Mouse (Mus musculus) liver, embryonic 14.5 days (tissue): ENCODE measurements at regions not wholly inside any gene's neighbourhood (a gene's known extent, or its start where the extent isn't known, plus 50 kb on each side); places are given as distances from the start of the nearest gene placed in this dataset.

Source experiments
- ATAC-seq: fragments of 200-750 bp; cut with Nextera tagmentation; 2 replicates; pipeline ENCODE4 v1.8.0; 2017; ENCODE audit warnings: moderate number of reproducible peaks, mild to moderate bottlenecking, moderate library complexity; ENCODE audit not compliant: insufficient read depth
- DNase-seq, 3 experiments: peaks; one replicate each; pipeline ENCODE4 v3.0.0-alpha.2; 2012 to 2013; ENCODE audit warnings: low read depth in 3 of 3, low spot score in 3 of 3
- H3K27ac ChIP-seq: fragments of 300-500 bp; sonication (generic); 2 replicates; pipeline ENCODE4 v1.5.1; 2014; ENCODE audit warnings: moderate library complexity, mild to moderate bottlenecking, control low read depth, inconsistent platforms
- H3K27me3 ChIP-seq: fragments of 300-500 bp; sonication (generic); 2 replicates; pipeline ENCODE4 v1.6.1; 2014; ENCODE audit warnings: mild to moderate bottlenecking, low read length, moderate library complexity; ENCODE audit not compliant: control insufficient read depth, insufficient read depth
- H3K36me3 ChIP-seq: fragments of 300-500 bp; sonication (generic); replicated peaks from 2 replicates; pipeline ENCODE4 v1.6.1; 2014; ENCODE audit warnings: low read depth; ENCODE audit not compliant: control insufficient read depth, insufficient read depth
- H3K4me1 ChIP-seq, 2 experiments: fragments of 200-500 bp in 1 of 2; fragments of 300-500 bp in 1 of 2; sonication (generic) in 1 of 2; replicated peaks; 2 replicates each; pipeline ENCODE4 v1.6.1; 2012 to 2014; ENCODE audit warnings: antibody characterized with exemption in 1 of 2, inconsistent platforms in 1 of 2, low read length in 1 of 2; ENCODE audit not compliant: control insufficient read depth in 2 of 2, insufficient read depth in 2 of 2
- H3K4me2 ChIP-seq: fragments of 300-500 bp; sonication (generic); 2 replicates; pipeline ENCODE4 v1.6.1; 2014; ENCODE audit warnings: low read depth, mild to moderate bottlenecking, control low read depth, moderate library complexity
- H3K4me3 ChIP-seq, 2 experiments: fragments of 200-500 bp in 1 of 2; fragments of 300-500 bp in 1 of 2; sonication (generic) in 1 of 2; 2 replicates each; pipeline ENCODE4 v1.5.1; 2012 to 2014; ENCODE audit warnings: low read depth in 2 of 2, low read length in 2 of 2, mild to moderate bottlenecking in 2 of 2, control low read depth in 1 of 2, inconsistent platforms in 1 of 2, moderate library complexity in 1 of 2; ENCODE audit not compliant: insufficient read depth in 1 of 2
- H3K9ac ChIP-seq: fragments of 300-500 bp; sonication (generic); replicated peaks from 2 replicates; pipeline ENCODE4 v1.6.1; 2014; ENCODE audit warnings: mild to moderate bottlenecking, control low read depth, moderate library complexity
- H3K9me3 ChIP-seq: fragments of 300-500 bp; sonication (generic); 2 replicates; pipeline ENCODE4 v1.6.1; 2016; ENCODE audit warnings: low read length, mixed read lengths; ENCODE audit not compliant: control insufficient read depth
- CTCF ChIP-seq: IDR thresholded peaks from 2 replicates; pipeline ENCODE4 v1.5.1; 2016; ENCODE audit warnings: antibody characterized with exemption, low read depth, control low read depth
- EP300 ChIP-seq: IDR thresholded peaks from 2 replicates; pipeline ENCODE4 v1.6.1; 2016; ENCODE audit warnings: antibody characterized with exemption, low read depth
- WGBS: fragments of 180-500 bp; shearing (Covaris S2); extraction: QIAGEN DNeasy Blood & Tissue Kit; methylation state at CpG from one replicate; pipeline ENCODE4 v1.1.7; 2014; ENCODE audit not compliant: insufficient replicate concordance; 5-methylcytosine and 5-hydroxymethylcytosine counted together

DNA sequence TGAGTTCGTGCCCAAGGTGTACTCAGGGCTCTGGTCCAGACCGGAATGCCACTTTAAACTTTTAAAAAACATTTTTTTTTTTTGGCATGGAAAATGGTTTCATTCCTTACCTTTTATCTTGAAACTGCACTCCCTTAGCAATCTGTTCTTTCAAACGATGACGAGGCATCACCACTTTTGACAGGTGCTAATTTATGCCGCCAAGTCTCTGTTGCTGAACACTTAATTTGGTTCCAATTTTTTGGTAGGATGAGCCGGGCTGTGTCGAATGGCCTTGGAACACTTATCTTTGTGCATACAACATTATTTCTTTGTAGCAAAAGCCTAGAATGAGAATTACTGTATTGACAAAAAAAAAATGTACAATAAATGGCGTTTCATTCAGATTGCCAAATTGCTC, 2590.5 kb upstream of the 5930422O12Rik start:
- H3K4me3 ChIP-seq = no peak overlapping the region
- TF ChIP-seq EP300 = no peak
- TF ChIP-seq CTCF = no peak
- H3K27ac ChIP-seq = no peak overlapping the region
- no peaks in the 10 kb centered on the region for H3K9me3 ChIP-seq
- H3K27me3 ChIP-seq = no peaks in the 10 kb centered on the region
- H3K36me3 ChIP-seq = no peaks in the 10 kb centered on the region
- ATAC-seq (no peak), DNase-seq (no peak)
- no peaks in the 10 kb centered on the region for H3K4me1 ChIP-seq
- H3K9ac ChIP-seq = no peak overlapping the region
- no peak overlapping the region for H3K4me2 ChIP-seq
- WGBS = 67% methylated on average over 8 of the region's 8 CpGs

DNA sequence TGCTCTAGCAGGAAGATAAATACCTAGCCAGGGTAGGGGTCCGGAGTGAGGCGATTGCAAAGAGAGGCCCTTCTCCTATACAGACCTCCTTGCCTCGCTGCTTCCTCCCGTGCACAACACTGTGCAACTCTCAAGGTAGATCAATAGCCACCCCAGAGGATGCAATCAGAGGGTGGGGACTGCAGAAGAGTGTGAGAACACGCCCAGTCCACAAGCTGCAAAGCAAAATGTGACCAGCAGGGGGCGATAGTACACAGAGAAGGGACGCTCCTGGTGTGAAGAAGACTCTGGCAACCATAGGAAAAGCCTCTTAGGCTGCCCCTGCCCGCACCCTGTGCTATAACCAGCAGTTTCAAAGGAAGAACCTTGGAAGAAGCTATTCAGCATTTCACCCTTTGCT, 2588.4 kb upstream of the 5930422O12Rik start:
- Histone ChIP-seq H3K4me3 (no peak overlapping the region), H3K27ac (no peak overlapping the region), H3K4me1 (no peaks in the 10 kb centered on the region), H3K9me3 (no peaks in the 10 kb centered on the region), H3K9ac (no peak overlapping the region), H3K4me2 (no peak overlapping the region), H3K27me3 (no peaks in the 10 kb centered on the region), H3K36me3 (no peaks in the 10 kb centered on the region)
- TF ChIP-seq EP300 (no peak), CTCF (peak; percentile 79)
- DNase-seq = peak; percentile 6 to 13 (median 10)
- ATAC-seq = no peak
- 27% methylated on average over 8 of the region's 8 CpGs for WGBS

DNA sequence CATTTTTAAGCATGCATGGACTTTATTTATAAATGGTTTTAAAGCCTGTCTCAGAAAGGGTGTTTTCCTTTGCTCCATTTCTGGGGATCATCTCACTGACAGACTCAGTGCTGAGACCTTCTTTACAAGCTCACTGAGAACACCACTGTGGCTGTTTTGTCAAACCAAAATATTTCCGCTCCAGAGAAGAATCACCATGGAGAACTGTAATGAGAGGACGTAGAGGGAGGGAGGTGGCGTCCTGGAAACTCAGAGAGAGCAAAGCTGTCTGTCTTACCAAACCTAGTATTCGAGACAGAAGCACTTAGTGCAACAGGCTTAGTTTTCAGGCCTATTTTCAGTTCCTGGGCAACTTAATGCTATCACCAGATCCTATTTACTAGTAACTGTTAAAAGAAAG, 2565.5 kb upstream of the 5930422O12Rik start:
- no peak for ATAC-seq
- Histone ChIP-seq H3K4me3 (no peak overlapping the region), H3K9ac (no peak overlapping the region), H3K9me3 (no peaks in the 10 kb centered on the region), H3K4me2 (no peak overlapping the region), H3K4me1 (no peaks in the 10 kb centered on the region), H3K36me3 (no peaks in the 10 kb centered on the region), H3K27ac (no peak overlapping the region), H3K27me3 (no peaks in the 10 kb centered on the region)
- TF ChIP-seq CTCF (no peak), EP300 (no peak)
- 39% methylated on average over 4 of the region's 4 CpGs for WGBS
- no peak for DNase-seq

DNA sequence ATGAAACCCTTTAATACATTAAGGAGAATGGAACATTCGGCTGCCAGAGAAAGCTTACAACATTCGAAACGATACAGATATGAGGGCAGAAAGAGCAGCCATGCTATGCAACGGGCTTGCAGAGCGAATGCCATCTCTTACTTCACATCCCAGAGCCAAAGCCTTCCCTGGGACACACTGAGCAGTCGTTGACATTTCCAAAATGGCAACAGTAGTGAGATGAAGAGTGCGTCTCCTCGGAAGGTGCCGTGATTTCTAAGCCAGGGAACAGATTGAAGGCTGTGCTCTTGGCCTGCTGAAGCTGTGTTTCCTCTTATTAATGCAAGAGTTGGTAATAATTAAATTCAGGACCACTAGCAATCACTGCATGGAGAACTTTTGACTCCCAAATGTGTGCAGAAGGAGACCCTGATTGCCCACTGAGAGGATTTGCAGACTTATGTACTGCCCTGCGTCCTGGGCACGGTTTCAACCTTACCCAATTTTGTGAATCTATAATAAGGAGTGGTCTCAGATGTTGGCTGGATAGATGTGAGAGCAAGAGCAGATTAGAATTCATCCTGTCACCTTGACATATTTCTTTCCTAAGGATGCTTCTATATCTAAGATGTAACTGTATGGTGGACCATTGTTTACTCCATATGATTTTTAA, 2522.3 kb upstream of the 5930422O12Rik start:
- Histone ChIP-seq H3K4me2 (no peak overlapping the region), H3K27me3 (no peaks in the 10 kb centered on the region), H3K9me3 (no peaks in the 10 kb centered on the region), H3K4me1 (no peaks in the 10 kb centered on the region), H3K27ac (no peak overlapping the region), H3K36me3 (no peaks in the 10 kb centered on the region), H3K4me3 (no peak overlapping the region), H3K9ac (no peak overlapping the region)
- DNase-seq = no peak
- no peak for ATAC-seq
- 68% methylated on average over 11 of the region's 11 CpGs for WGBS
- TF ChIP-seq CTCF = no peak
- TF ChIP-seq EP300 = no peak

DNA sequence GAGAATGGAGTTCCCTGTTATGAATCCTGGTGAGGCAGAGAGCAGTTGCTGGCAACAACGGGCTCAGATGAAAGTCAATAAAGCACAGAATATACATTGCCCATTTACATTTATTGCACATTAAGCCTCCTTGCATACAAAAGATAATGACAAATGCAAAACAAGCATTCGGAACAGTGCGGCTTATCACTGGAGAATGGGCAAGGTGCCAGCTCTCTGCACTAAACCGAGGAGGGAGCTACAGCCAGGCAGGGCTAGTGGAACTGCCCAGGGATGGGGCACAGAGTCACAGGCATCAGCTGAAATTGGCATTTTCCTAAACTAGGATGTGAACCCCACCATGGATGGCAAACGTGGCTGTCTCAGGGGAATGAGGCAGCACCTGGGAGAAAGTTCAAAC, 2514.8 kb upstream of the 5930422O12Rik start:
- Histone ChIP-seq H3K4me2 (no peak overlapping the region), H3K9me3 (no peaks in the 10 kb centered on the region), H3K27me3 (no peaks in the 10 kb centered on the region), H3K27ac (no peak overlapping the region), H3K36me3 (no peaks in the 10 kb centered on the region), H3K4me1 (no peaks in the 10 kb centered on the region), H3K4me3 (no peak overlapping the region), H3K9ac (no peak overlapping the region)
- DNase-seq = no peak
- TF ChIP-seq CTCF = no peak
- TF ChIP-seq EP300 = no peak
- 62% methylated on average over 5 of the region's 5 CpGs for WGBS
- ATAC-seq = no peak
